Mouse (Mus musculus) hindbrain, postnatal 0 days (tissue): ENCODE data around the gene Olfr70. TPM values are rescaled to one million over a fixed set of nuclear protein-coding genes. Genes with fewer than 3 reads are reported as not detected.
A peak's percentile ranks its signal among the peaks of the same experiment; 100 is the strongest.

Experiments used
- ATAC-seq: fragments of 200-750 bp; cut with Nextera tagmentation; 2 replicates; pipeline ENCODE4 v1.8.0; 2017; ENCODE audit warnings: mild to moderate bottlenecking, moderate TSS enrichment, moderate library complexity
- DNase-seq: peaks from one replicate; pipeline ENCODE4 v3.0.0-alpha.2; 2015; ENCODE audit warnings: low spot score
- H3K27ac ChIP-seq: fragments of 300-500 bp; sonication (generic); 2 replicates; pipeline ENCODE4 v1.5.1; 2014; ENCODE audit warnings: mild to moderate bottlenecking
- H3K27me3 ChIP-seq: fragments of 300-500 bp; sonication (generic); 2 replicates; pipeline ENCODE4 v1.6.1; 2014; ENCODE audit warnings: low read length, mixed read lengths; ENCODE audit not compliant: insufficient read depth
- H3K36me3 ChIP-seq: fragments of 300-500 bp; sonication (generic); 2 replicates; pipeline ENCODE4 v1.6.1; 2014; ENCODE audit warnings: low read length, mixed read lengths; ENCODE audit not compliant: insufficient read depth
- H3K4me1 ChIP-seq: fragments of 300-500 bp; sonication (generic); 2 replicates; pipeline ENCODE4 v1.6.1; 2014; ENCODE audit warnings: antibody characterized with exemption, low read length, mixed read lengths; ENCODE audit not compliant: insufficient read depth
- H3K4me2 ChIP-seq: fragments of 300-500 bp; sonication (generic); 2 replicates; pipeline ENCODE4 v1.6.1; 2014; ENCODE audit warnings: low read depth, mild to moderate bottlenecking, low read length, moderate library complexity, mixed read lengths
- H3K4me3 ChIP-seq: fragments of 300-500 bp; sonication (generic); 2 replicates; pipeline ENCODE4 v1.5.1; 2014; ENCODE audit warnings: low read length
- H3K9ac ChIP-seq: fragments of 300-500 bp; sonication (generic); replicated peaks from 2 replicates; pipeline ENCODE4 v1.6.1; 2014; ENCODE audit warnings: mild to moderate bottlenecking, low read length, moderate library complexity, mixed read lengths
- H3K9me3 ChIP-seq: fragments of 300-500 bp; sonication (generic); 2 replicates; pipeline ENCODE4 v1.6.1; 2016; ENCODE audit warnings: low read length, mixed read lengths
- CTCF ChIP-seq: IDR thresholded peaks from 2 replicates; pipeline ENCODE4 v1.5.1; 2016; ENCODE audit warnings: antibody characterized with exemption, control low read depth, low read depth
- WGBS: fragments of 180-500 bp; shearing (Covaris S2); extraction: QIAGEN DNeasy Blood & Tissue Kit; methylation state at CpG from one replicate; pipeline ENCODE4 v1.1.7; 2014; 5-methylcytosine and 5-hydroxymethylcytosine counted together
- polyA plus RNA-seq: library from polyadenylated mRNA; unstranded; fragments of >200 nt; fragmentation: Nextera tagmentation; extraction: Ambion mirVana; gene quantifications from 2 replicates; pipeline ENCODE4 v1.2.1, GENCODE M21; 2015
- total RNA-seq: library from RNA; depleted of rRNA; stranded (reverse); fragments of >200 nt; gene quantifications from 2 replicates; pipeline ENCODE4 v1.2.3, GENCODE M21; 2014

Olfr70 gene
- total and polyA plus RNA-seq, 2 experiments from 2014 or later = not detected

GRCm38 (mm10) chr4:43695249-43695671, 5.3 kb downstream of the Olfr70 start:
- Histone ChIP-seq H3K4me1 (peaks cover 5% of the 10 kb centered on the region; the same call in 1 of the 2 replicates), H3K27ac (no peak overlapping the region), H3K36me3 (no peaks in the 10 kb centered on the region; the same call in 1 of the 2 replicates), H3K9ac (no peak overlapping the region), H3K4me2 (no peak overlapping the region), H3K9me3 (no peaks in the 10 kb centered on the region), H3K4me3 (no peak overlapping the region), H3K27me3 (no peaks in the 10 kb centered on the region)
- 23% methylated on average over 9 of the region's 9 CpGs for WGBS
- TF ChIP-seq CTCF = no peak
- peak; percentile 5 for DNase-seq
- peak; percentile 61; the same call in 1 of the 2 replicates for ATAC-seq

GRCm38 (mm10) chr4:43694439-43695248, 6.0 kb downstream of the Olfr70 start:
- Histone ChIP-seq H3K27ac (no peak overlapping the region), H3K9ac (no peak overlapping the region), H3K27me3 (no peaks in the 10 kb centered on the region), H3K4me2 (no peak overlapping the region), H3K36me3 (peaks cover 4% of the 10 kb centered on the region), H3K4me1 (peaks cover 5% of the 10 kb centered on the region; the same call in 1 of the 2 replicates), H3K4me3 (no peak overlapping the region), H3K9me3 (no peaks in the 10 kb centered on the region)
- DNase-seq (no peak), ATAC-seq (no peak)
- no peak for TF ChIP-seq CTCF
- 93% methylated on average over 1 of the region's 1 CpGs for WGBS

GRCm38 (mm10) chr4:43693806-43694241, 6.8 kb downstream of the Olfr70 start:
- Histone ChIP-seq H3K9me3 (no peaks in the 10 kb centered on the region), H3K36me3 (peaks cover 11% of the 10 kb centered on the region), H3K9ac (no peak overlapping the region), H3K4me1 (peaks cover 5% of the 10 kb centered on the region; the same call in 1 of the 2 replicates), H3K27ac (no peak overlapping the region), H3K27me3 (no peaks in the 10 kb centered on the region), H3K4me2 (no peak overlapping the region), H3K4me3 (no peak overlapping the region)
- 75% methylated on average over 5 of the region's 5 CpGs for WGBS
- no peak for TF ChIP-seq CTCF
- DNase-seq (no peak), ATAC-seq (no peak)

GRCm38 (mm10) chr4:43691026-43691425, 9.6 kb downstream of the Olfr70 start:
- Histone ChIP-seq H3K4me2 (no peak overlapping the region), H3K4me1 (no peaks in the 10 kb centered on the region), H3K27ac (no peak overlapping the region), H3K9me3 (no peaks in the 10 kb centered on the region), H3K4me3 (no peak overlapping the region), H3K27me3 (no peaks in the 10 kb centered on the region), H3K9ac (no peak overlapping the region), H3K36me3 (peaks cover 25% of the 10 kb centered on the region)
- no peak for TF ChIP-seq CTCF
- DNase-seq (no peak), ATAC-seq (no peak)
- 81% methylated on average over 5 of the region's 5 CpGs for WGBS

- WGBS = 81% methylated on average over 17 of the region's 17 CpGs
- no peaks in the 10 kb centered on the region for H3K27me3 ChIP-seq
- TF ChIP-seq CTCF = no peak
- H3K4me1 ChIP-seq = no peaks in the 10 kb centered on the region
- H3K4me3 ChIP-seq = no peak overlapping the region
- H3K4me2 ChIP-seq = no peak overlapping the region
- ATAC-seq (no peak), DNase-seq (peak; percentile 10)
- peaks cover 29% of the 10 kb centered on the region for H3K36me3 ChIP-seq
- H3K9ac ChIP-seq = no peak overlapping the region
- no peaks in the 10 kb centered on the region for H3K9me3 ChIP-seq
- H3K27ac ChIP-seq = no peak overlapping the region
These were observed 10.6 kb downstream of the Olfr70 start for GRCm38 (mm10) chr4:43690021-43690420.

- 89% methylated on average over 7 of the region's 7 CpGs for WGBS
- H3K36me3 ChIP-seq = peaks cover 67% of the 10 kb centered on the region
- TF ChIP-seq CTCF = no peak
These were observed 21.1 kb downstream of the Olfr70 start for GRCm38 (mm10) chr4:43679416-43680043.

More at GRCm38 (mm10) chr4:43679416-43680043, 21.1 kb downstream of the Olfr70 start:
- no peaks in the 10 kb centered on the region for H3K4me1 ChIP-seq
- no peaks in the 10 kb centered on the region for H3K9me3 ChIP-seq
- H3K4me3 ChIP-seq = no peak overlapping the region
- H3K9ac ChIP-seq = no peak overlapping the region
- no peak for DNase-seq
- no peak overlapping the region for H3K27ac ChIP-seq
- H3K27me3 ChIP-seq = no peaks in the 10 kb centered on the region
- H3K4me2 ChIP-seq = no peak overlapping the region
- no peak for ATAC-seq
